Mouse (Mus musculus): ENCODE results near the gene Dst.

DNA sequence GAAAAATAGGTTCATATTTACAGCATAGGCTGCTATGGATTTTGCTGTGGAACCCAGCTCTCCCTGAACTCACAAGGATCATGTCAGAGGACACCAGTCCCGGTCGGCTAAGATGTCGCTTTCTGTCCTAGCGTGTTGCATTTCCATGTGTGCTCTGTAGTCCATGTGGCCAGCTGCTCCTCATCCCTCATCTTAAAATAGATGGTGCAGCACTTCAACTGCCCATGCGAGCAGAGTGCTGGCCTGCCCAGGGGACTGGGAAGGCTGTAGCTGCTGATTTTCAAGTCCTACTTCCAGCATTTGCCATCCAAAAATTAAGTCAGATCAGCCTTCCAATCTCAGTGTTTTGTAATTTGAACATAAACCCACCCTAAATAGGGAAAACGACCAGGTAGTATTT, 83.0 kb downstream of the Dst start:
- no peak for TF ChIP-seq CTCF (conservative IDR thresholded peaks at IDR 0.05; ENCODE audit: low read length)
- no peak for TF ChIP-seq POU5F1 (IDR thresholded peaks at IDR 0.05; ENCODE audit: borderline replicate concordance, low read length)

Measured in E14TG2a.4 (cell line).